Mouse (Mus musculus) embryonic fibroblast, embryonic 13.5 days (primary cell): ENCODE data around the gene Dctn1.

ENCODE experiments used
- CTCF ChIP-seq: IDR thresholded peaks from 2 replicates; pipeline ENCODE4 v1.5.1; 2011; ENCODE audit warnings: mild to moderate bottlenecking, control low read depth, low read length, moderate library complexity, borderline replicate concordance; ENCODE audit not compliant: insufficient read depth
- POLR2A ChIP-seq: IDR thresholded peaks from 2 replicates; pipeline ENCODE4 v1.6.1; 2011; ENCODE audit warnings: low read depth, mild to moderate bottlenecking, control low read depth, low read length, moderate library complexity

DNA sequence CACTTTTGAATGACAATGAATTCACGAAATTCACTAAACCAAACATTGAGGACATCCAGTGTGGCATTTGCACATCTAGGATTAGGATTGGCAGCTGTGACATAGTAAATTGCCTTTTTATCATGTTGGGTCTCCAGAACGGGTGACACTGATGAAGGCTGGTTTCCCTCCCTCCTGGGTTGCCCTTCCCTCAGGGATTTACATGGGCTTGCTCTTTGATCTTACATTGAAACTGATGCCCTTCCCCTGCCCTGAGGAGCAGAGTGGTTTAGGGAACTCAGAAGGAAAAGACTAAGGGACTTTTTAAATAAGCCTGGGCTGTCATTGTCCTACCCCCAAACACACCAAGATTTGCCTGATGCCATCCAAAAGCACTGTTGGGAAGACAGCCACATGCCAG lies 65.8 kb downstream of the Dctn1 start:
- TF ChIP-seq POLR2A = no peak
- TF ChIP-seq CTCF = no peak
